22 mouse cellular contexts compared by ENCODE assay signal in the genomic region with DNA sequence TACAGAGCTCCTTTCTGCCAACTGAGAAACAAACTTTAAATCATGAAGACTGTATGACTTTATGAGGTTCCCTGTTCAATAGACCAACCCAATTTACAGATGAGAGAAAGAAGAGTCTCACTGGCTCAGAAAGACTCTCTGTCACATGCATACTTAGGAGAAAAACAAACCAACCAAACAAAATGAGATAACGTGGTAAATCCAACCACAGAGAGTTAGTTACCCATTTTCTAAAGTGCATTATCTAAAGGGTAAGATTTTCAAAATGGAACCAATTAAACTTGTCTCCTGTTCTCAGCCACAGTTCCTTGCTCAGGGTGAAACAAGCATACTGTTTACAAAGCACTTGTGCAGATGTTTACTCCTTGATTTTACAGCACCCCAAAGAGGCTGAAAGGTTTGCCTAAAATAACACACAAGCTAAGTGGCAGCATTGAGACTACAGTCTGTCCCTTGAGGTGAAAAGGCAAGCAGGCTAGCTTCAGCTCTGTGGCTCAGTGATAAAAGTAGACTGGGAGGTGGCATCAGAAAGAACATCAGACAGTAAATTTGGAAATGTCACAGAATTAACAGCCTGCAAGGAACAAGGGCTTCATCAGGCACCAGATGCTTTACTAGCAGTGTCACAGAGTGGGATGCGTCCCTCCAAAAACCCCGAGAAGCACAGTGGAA.
"Had no signal": no experiment of that assay in that cellular context is flagged by ENCODE, and none has a peak within 500 bp of the region (broad histone marks: within the 10 kb centered on the region; RNA-seq: fewer than 3 reads in every experiment).

No protein-coding gene starts in this region.

- H3K4me2 ChIP-seq: limb, embryonic 12.5 days; limb, embryonic 15.5 days; liver, embryonic 15.5 days; lung, embryonic 15.5 days; midbrain, embryonic 12.5 days; midbrain, embryonic 15.5 days; neural tube, embryonic 12.5 days; neural tube, embryonic 15.5 days had no signal

- DNase-seq: kidney, adult 18-20 months; kidney, postnatal 14 days; left cerebral cortex, postnatal 4 days; lung, adult 18-20 months; lung, postnatal 10 days; lung, postnatal 36 days; retina, postnatal 1 day; right cerebral cortex, postnatal 25 days; spleen, adult 18-20 months; thymus, adult 18-20 months; thymus, postnatal 4 days had no signal

- H3K4me1 ChIP-seq: limb, embryonic 12.5 days; limb, embryonic 15.5 days; lung, embryonic 15.5 days; midbrain, embryonic 12.5 days; midbrain, embryonic 15.5 days; neural tube, embryonic 12.5 days had no signal

- H3K9me3 ChIP-seq: limb, embryonic 12.5 days; limb, embryonic 15.5 days; liver, embryonic 15.5 days; lung, embryonic 15.5 days; midbrain, embryonic 12.5 days; midbrain, embryonic 15.5 days; neural tube, embryonic 12.5 days; neural tube, embryonic 15.5 days had no signal

- H3K27me3 ChIP-seq: limb, embryonic 12.5 days; limb, embryonic 15.5 days; liver, embryonic 15.5 days; lung, embryonic 15.5 days; midbrain, embryonic 12.5 days; midbrain, embryonic 15.5 days; neural tube, embryonic 12.5 days; neural tube, embryonic 15.5 days had no signal

- H3K36me3 ChIP-seq: limb, embryonic 12.5 days; limb, embryonic 15.5 days; liver, embryonic 15.5 days; lung, embryonic 15.5 days; midbrain, embryonic 12.5 days; midbrain, embryonic 15.5 days; neural tube, embryonic 12.5 days; neural tube, embryonic 15.5 days had no signal

- ATAC-seq: hindbrain, postnatal 0 days; inflammation-experienced regulatory T-cells, adult 6 months; intestine, embryonic 16.5 days; midbrain, embryonic 15.5 days had no signal

- H3K27ac ChIP-seq: hindbrain, postnatal 0 days; limb, embryonic 12.5 days; limb, embryonic 15.5 days; liver, embryonic 15.5 days; lung, embryonic 15.5 days; midbrain, embryonic 12.5 days; midbrain, embryonic 15.5 days; neural tube, embryonic 12.5 days; neural tube, embryonic 15.5 days had no signal

- H3K9ac ChIP-seq: limb, embryonic 12.5 days; limb, embryonic 15.5 days; liver, embryonic 15.5 days; lung, embryonic 15.5 days; midbrain, embryonic 12.5 days; midbrain, embryonic 15.5 days; neural tube, embryonic 12.5 days; neural tube, embryonic 15.5 days had no signal

- H3K4me3 ChIP-seq: limb, embryonic 12.5 days; limb, embryonic 15.5 days; liver, embryonic 15.5 days; lung, embryonic 15.5 days; midbrain, embryonic 12.5 days; midbrain, embryonic 15.5 days; neural tube, embryonic 12.5 days; neural tube, embryonic 15.5 days had no signal
